Comparison of ENCODE assay signal across 10 mouse cellular contexts in genomic region chr17:66412155-66412970, GRCm38 (mm10). TPM values are rescaled to one million over a fixed set of nuclear protein-coding genes. Genes with fewer than 3 reads are reported as not detected.
DNase-seq lines count a peak whose midpoint lies in the region; ATAC-seq and TF ChIP-seq lines count a peak whose summit lies in the region.
"Had no signal": no experiment of that assay in that cellular context is flagged by ENCODE, and none has a peak within 500 bp of the region (broad histone marks: within the 10 kb centered on the region; RNA-seq: fewer than 3 reads in every experiment).

No protein-coding gene starts in this region.

- no peak for DNase-seq in kidney, postnatal 25 days
- DNase-seq in embryonic facial prominence, embryonic 11.5 days (ENCODE audit: low spot score), result peak; percentile 32
- peak; percentile 52 for DNase-seq in hindbrain, postnatal 0 days (ENCODE audit: low spot score)
- DNase-seq in spleen, adult 12 weeks (ENCODE audit: low spot score), result no peak
- DNase-seq in Muller cell, postnatal 12 days (ENCODE audit: inconsistent ontology term), result no peak
- no peak for DNase-seq in lung, postnatal 14 days
- DNase-seq: lung, postnatal 10 days had no signal

- no peaks in the 10 kb centered on the region for H3K9me3 ChIP-seq in kidney, embryonic 15.5 days (replicated peaks)
- H3K9me3 ChIP-seq in embryonic facial prominence, embryonic 11.5 days (replicated peaks; ENCODE audit: control insufficient read depth, low read length), result no peaks in the 10 kb centered on the region
- no peaks in the 10 kb centered on the region for H3K9me3 ChIP-seq in hindbrain, postnatal 0 days (ENCODE audit: low read length)
- H3K9me3 ChIP-seq in neural tube, embryonic 13.5 days, result no peaks in the 10 kb centered on the region
- H3K9me3 ChIP-seq: limb, embryonic 13.5 days had no signal

- no peak overlapping the region for H3K4me2 ChIP-seq in kidney, embryonic 15.5 days
- H3K4me2 ChIP-seq in embryonic facial prominence, embryonic 11.5 days (ENCODE audit: low read depth, low read length), result no peak overlapping the region
- no peak overlapping the region for H3K4me2 ChIP-seq in hindbrain, postnatal 0 days (ENCODE audit: low read depth, low read length)
- H3K4me2 ChIP-seq in neural tube, embryonic 13.5 days, result no peak overlapping the region
- H3K4me2 ChIP-seq: limb, embryonic 13.5 days had no signal

- H3K4me1 ChIP-seq in kidney, embryonic 15.5 days, result peaks cover 45% of the 10 kb centered on the region
- H3K4me1 ChIP-seq in embryonic facial prominence, embryonic 11.5 days (ENCODE audit: control insufficient read depth, insufficient read depth, low read length), result peaks cover 7% of the 10 kb centered on the region; the same call in 1 of the 2 replicates
- H3K4me1 ChIP-seq in hindbrain, postnatal 0 days (ENCODE audit: insufficient read depth, low read length), result peaks cover 12% of the 10 kb centered on the region
- peaks cover 54% of the 10 kb centered on the region for H3K4me1 ChIP-seq in neural tube, embryonic 13.5 days (replicated peaks)

- no peaks in the 10 kb centered on the region for H3K36me3 ChIP-seq in kidney, embryonic 15.5 days
- no peaks in the 10 kb centered on the region for H3K36me3 ChIP-seq in embryonic facial prominence, embryonic 11.5 days (replicated peaks; ENCODE audit: control insufficient read depth, insufficient read depth, low read depth, low read length)
- H3K36me3 ChIP-seq in hindbrain, postnatal 0 days (ENCODE audit: insufficient read depth, low read length), result no peaks in the 10 kb centered on the region
- H3K36me3 ChIP-seq in neural tube, embryonic 13.5 days, result 0 out of 2 replicates have a peak, but pooled peaks cover 7% of the 10 kb centered on the region

- no peaks in the 10 kb centered on the region for H3K27me3 ChIP-seq in kidney, embryonic 15.5 days
- no peaks in the 10 kb centered on the region for H3K27me3 ChIP-seq in embryonic facial prominence, embryonic 11.5 days (ENCODE audit: control insufficient read depth, insufficient read depth, low read length)
- H3K27me3 ChIP-seq in hindbrain, postnatal 0 days (ENCODE audit: insufficient read depth, low read length), result no peaks in the 10 kb centered on the region
- peaks cover 11% of the 10 kb centered on the region for H3K27me3 ChIP-seq in neural tube, embryonic 13.5 days
- H3K27me3 ChIP-seq: limb, embryonic 13.5 days had no signal

- 39% methylated on average over 12 of the region's 12 CpGs for WGBS in kidney, embryonic 15.5 days
- WGBS in embryonic facial prominence, embryonic 11.5 days, result 17% methylated on average over 12 of the region's 12 CpGs
- WGBS in hindbrain, postnatal 0 days, result 33% methylated on average over 12 of the region's 12 CpGs
- WGBS in neural tube, embryonic 13.5 days, result 13% methylated on average over 12 of the region's 12 CpGs

- no peak overlapping the region for H3K4me3 ChIP-seq in kidney, embryonic 15.5 days (replicated peaks)
- H3K4me3 ChIP-seq in embryonic facial prominence, embryonic 11.5 days (ENCODE audit: low read depth, low read length), result no peak overlapping the region
- H3K4me3 ChIP-seq in hindbrain, postnatal 0 days (ENCODE audit: low read length), result no peak overlapping the region
- no peak overlapping the region for H3K4me3 ChIP-seq in neural tube, embryonic 13.5 days
- H3K4me3 ChIP-seq: limb, embryonic 13.5 days had no signal

- peak; percentile 55 for ATAC-seq in kidney, embryonic 15.5 days (replicated peaks; ENCODE audit: low FRiP score)
- peak; percentile 69 for ATAC-seq in embryonic facial prominence, embryonic 11.5 days (replicated peaks; ENCODE audit: insufficient number of reproducible peaks, low FRiP score, low TSS enrichment, low read depth)
- ATAC-seq in hindbrain, postnatal 0 days, result peak; percentile 52
- ATAC-seq in neural tube, embryonic 13.5 days (ENCODE audit: low read depth), result no peak

- peak overlapping the region; percentile 77 for H3K27ac ChIP-seq in kidney, embryonic 15.5 days
- H3K27ac ChIP-seq in embryonic facial prominence, embryonic 11.5 days (replicated peaks; ENCODE audit: low read depth, low read length), result 0 out of 2 replicates have a peak overlapping the region, but pooled peaks have one; percentile 20
- no peak overlapping the region for H3K27ac ChIP-seq in hindbrain, postnatal 0 days
- peak overlapping the region; percentile 43 for H3K27ac ChIP-seq in neural tube, embryonic 13.5 days (replicated peaks)
- H3K27ac ChIP-seq: limb, embryonic 13.5 days had no signal

- TF ChIP-seq CTCF in hindbrain, postnatal 0 days (IDR thresholded peaks at IDR 0.05; ENCODE audit: low read depth), result no peak

- H3K9ac ChIP-seq in kidney, embryonic 15.5 days, result no peak overlapping the region
- no peak overlapping the region for H3K9ac ChIP-seq in embryonic facial prominence, embryonic 11.5 days (replicated peaks; ENCODE audit: low read length)
- no peak overlapping the region for H3K9ac ChIP-seq in hindbrain, postnatal 0 days (replicated peaks; ENCODE audit: low read length)
- no peak overlapping the region for H3K9ac ChIP-seq in neural tube, embryonic 13.5 days
- H3K9ac ChIP-seq: limb, embryonic 13.5 days had no signal

RNA-seq across cellular contexts. Expression of gene Mtcl1, which starts 37.2 kb away (rescaled TPM):
- 6.0 and 6.4 TPM in 2 replicates for polyA plus RNA-seq in kidney, embryonic 15.5 days (2015; fragmentation: Nextera tagmentation; extraction: Ambion mirVana)
- polyA plus RNA-seq in embryonic facial prominence, embryonic 11.5 days (2014; fragmentation: Nextera tagmentation; extraction: Ambion mirVana), result 6.0 and 8.9 TPM in 2 replicates
- 27.0 and 29.1 TPM in 2 replicates for total RNA-seq in hindbrain, postnatal 0 days (2014; rRNA removed)
- polyA plus RNA-seq in hindbrain, postnatal 0 days (2015; fragmentation: Nextera tagmentation; extraction: Ambion mirVana), result 13.8 and 14.7 TPM in 2 replicates
- 26.4 and 28.0 TPM in 2 replicates for polyA plus RNA-seq in neural tube, embryonic 13.5 days (2015; fragmentation: Nextera tagmentation; extraction: Ambion mirVana)

Comparison
In these comparisons a context has a peak if more than half of its experiments do, and no peak if none do; other contexts are left out.
1. DNase-seq: peak in embryonic facial prominence, embryonic 11.5 days (single experiment) and hindbrain, postnatal 0 days (single experiment); none in kidney, postnatal 25 days (0 of 2), spleen, adult 12 weeks (single experiment), Muller cell, postnatal 12 days (single experiment) and lung, postnatal 14 days (single experiment).